Mouse (Mus musculus): ENCODE data around the gene Qtrt2. TPM values are rescaled to one million over a fixed set of nuclear protein-coding genes. Genes with fewer than 3 reads are reported as not detected.

The Qtrt2 gene
- polyA plus RNA-seq (2017; shearing (Covaris generic)), result 10 to 100 TPM; 10.7 to 17.9 TPM

DNA sequence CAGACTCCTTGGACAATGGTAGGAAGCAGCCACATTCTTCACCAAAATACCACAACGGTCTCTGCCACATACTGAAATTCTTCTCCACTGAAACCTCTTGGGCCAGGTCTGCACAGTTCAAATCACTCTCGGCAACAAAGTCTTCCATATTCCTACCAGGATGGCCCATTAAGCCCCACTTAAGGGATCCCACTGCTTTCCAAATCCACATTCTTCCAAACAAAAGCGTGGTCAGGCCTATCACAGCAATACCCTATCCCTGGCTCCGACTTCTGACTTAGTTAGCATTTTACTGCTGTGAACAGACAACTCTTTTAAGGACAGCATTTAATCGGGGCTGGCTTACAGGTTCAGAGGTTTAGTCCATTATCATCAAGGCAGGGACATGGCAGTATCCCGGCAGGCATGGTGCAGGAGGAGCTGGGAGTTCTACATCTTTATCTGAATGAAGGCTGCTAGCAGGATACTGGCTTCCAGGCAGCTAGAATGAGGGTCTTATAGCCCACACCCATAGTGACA, at the start of gene Qtrt2:
TSS of gene Qtrt2 (minus strand) at position 469 of the 519 bp plus-strand sequence.

DNA sequence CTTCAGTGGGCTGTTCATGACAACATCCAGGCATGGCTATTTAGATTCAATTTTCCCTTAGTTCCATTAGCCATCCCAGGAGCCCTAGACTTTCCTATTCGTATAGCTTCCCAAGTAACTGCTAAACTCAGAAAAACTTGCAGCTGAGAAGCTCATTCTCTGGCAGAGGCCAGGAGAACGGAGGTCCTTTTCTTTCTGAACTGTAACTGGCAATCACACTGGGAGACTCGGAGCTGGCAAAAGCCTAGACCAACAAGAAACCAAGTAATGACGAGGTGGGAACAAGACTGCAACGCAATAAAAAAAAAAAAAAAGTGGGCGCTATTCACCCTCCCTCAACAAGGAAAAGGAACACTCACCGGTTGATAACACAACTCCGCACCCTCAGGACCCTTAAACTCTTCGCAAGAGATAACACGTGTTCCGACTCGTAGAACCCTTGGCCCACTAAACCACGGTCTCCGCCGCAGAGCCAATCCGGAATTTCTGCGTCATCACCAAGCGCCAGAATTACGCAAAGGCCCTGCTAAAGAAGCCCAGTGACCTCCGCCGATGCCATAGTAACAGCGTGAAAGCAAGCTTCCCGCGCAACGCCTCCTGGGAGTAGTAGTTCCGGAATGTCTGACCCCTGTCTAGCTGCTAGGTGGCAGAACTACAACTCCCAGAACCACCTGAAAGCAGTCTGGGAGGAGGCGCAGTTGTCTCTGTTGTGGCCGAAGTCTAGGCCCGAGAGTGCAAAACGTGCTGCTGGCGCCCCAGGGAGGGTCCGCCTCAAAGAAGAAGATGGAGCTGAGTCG, 37.2 kb downstream of the Qtrt2 start, which contains the start of gene Ccdc191:
TSS of gene Ccdc191 (plus strand) at position 593 of the 797 bp plus-strand sequence.

Other genes starting within 250 kb of the Qtrt2 start
- gene Drd3, start 172.8 kb downstream of the Qtrt2 start, polyA plus RNA-seq (2017; shearing (Covaris generic)), result not detected
- gene Ccdc191, start 37.0 kb downstream of the Qtrt2 start, polyA plus RNA-seq (2017; shearing (Covaris generic)), result 10 to 100 TPM; 10.3 to 11.8 TPM
- gene Zdhhc23, start 53.0 kb upstream of the Qtrt2 start, polyA plus RNA-seq (2017; shearing (Covaris generic)), result 1 to 10 TPM; 4.1 to 6.8 TPM
- gene Gramd1c, start 136.5 kb upstream of the Qtrt2 start, polyA plus RNA-seq (2017; shearing (Covaris generic)), result 1 to 10 TPM; 1.7 to 3.4 TPM
- gene Atp6v1a, start 212.9 kb upstream of the Qtrt2 start, polyA plus RNA-seq (2017; shearing (Covaris generic)), result 10 to 100 TPM; 22.0 to 28.4 TPM
- 10 to 100 TPM; 68.4 to 68.6 TPM for gene Naa50, start 213.0 kb upstream of the Qtrt2 start, polyA plus RNA-seq (2017; shearing (Covaris generic))
- gene Usf3, start 246.4 kb upstream of the Qtrt2 start, polyA plus RNA-seq (2017; shearing (Covaris generic)), result 1 to 10 TPM; 5.8 to 5.9 TPM

Data from activated CD4-positive, CD25-positive, alpha-beta regulatory T cell (primary cell).